Mouse (Mus musculus) spleen, adult 18-20 months (tissue): Measurements from ENCODE around the gene Zfp810.

Source experiments
- DNase-seq, 2 experiments: peaks; one replicate each; pipeline ENCODE4 v3.0.0; 2022; ENCODE audit warnings: mixed read lengths in 2 of 2

Zfp810 gene

DNA sequence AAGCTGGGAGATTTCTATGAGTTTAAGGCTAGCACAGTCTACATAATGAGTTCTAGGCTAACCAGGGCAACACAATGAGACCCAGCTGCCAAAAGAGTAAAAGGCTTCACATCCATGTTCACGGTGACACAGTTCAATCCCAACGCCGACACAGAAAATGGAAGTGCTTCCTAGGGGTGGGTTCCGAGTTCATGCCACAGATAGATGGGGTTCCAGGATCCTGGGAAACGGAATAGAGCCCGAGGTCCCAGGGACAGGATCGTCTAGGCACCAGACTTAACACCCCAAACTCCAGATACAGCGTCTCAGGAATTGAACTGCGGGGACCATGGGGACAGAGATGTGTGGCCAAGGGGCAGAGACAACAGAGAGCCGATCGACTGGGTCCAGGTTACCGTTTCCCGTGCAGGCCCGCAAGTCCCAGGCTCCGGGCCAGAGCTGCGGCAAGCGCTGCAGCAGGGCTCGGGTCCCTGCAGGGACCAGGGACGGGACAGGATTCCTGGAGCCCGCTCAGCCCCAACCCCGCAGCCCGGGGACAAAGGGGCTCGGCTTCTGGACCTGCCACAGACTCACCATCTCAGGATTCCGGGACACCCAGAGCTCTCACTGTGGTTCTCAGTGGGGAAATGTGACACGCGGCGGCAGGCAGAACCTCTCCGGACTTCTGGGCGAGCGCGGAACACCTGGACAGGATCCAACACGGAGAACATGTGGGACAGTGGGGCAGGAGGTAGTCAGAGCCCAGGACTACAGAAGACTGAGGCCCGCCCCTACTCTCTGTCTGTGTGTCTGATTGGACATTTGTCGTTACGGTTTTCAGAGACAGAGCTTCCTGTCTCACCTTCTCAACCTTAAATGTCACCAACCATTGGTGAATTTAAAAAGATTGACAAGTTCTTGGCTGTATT is 48.0 kb downstream of the Zfp810 start, which contains the start of gene Zfp599:
Zfp599 (minus strand) TSS at position 712 of the 908 bp plus-strand sequence.
- DNase-seq = peak; percentile 47 to 58

DNA sequence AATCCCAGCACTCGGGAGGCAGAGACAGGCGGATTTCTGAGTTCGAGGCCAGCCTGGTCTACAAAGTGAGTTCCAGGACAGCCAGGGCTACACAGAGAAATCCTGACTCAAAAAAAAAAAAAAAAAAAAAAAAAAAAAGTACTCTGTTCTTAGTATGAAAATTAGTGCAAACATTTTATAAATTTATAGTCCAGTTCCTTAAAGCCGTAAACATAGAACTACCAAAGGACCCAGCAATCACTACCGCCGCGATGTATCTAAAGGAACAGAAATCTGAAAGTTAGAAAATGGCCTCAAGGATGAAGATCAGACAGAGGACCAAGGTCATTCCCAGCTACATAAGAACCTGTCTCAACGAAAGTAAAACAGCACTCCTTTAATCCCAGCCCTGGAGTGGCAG is 48.7 kb downstream of the Zfp810 start:
- DNase-seq = no peak

DNA sequence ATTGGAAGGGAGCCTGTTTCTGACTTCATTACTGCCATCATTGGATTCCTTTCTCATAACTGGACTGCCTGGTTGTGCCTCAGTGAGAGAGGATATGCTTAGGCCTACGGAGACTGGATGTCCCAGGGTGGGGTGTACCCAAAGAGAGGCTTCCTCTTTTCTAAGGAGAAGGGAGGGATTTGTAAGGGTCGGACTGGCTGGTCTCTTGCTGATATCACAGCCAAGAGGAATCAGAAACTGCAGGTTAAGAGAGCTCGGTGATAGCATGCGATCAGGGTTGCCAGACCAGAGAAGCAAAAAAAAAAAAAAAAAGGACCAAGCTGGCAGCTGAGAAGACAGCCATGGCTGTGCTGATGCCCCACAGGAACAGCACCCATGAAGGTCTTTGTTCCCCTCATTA is 50.9 kb downstream of the Zfp810 start:
- DNase-seq = no peak

DNA sequence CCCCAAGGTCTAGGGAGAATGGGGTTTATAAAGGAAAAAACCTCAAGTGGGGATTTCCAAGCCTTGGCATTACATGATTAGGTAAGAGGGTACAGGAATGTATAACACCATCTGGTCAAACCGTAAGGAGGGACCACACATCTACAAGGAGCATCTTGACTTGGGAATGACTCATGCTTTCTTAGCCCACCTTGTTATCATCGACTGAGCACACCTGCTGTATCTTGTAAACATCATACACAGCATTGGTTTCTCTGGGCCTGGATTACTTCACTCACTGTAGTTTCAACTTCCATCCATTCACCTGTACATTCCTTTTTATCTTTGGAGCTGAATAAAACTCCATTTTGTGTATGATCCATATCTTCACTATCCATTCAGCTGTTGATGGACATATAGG is 63.2 kb downstream of the Zfp810 start:
- DNase-seq = no peak

DNA sequence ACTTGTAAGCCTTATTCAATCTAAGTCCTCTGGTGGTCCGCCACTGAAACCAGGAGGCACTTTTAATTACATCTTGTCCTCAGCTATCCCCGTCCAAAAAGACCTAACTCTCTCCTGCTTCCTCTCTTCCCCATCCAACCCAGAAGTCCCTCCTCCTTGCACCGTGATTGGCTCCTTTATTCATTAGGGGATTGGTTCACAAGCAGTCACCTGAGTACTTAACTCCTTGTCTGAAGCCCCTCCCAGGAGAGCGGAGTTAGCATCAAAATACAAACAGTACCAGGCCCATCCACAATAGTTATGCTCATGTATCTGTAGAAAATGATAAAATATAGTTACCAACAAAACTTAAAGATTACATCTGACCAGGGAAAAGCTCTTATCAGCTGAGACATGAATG is 67.4 kb downstream of the Zfp810 start:
- DNase-seq = no peak

DNA sequence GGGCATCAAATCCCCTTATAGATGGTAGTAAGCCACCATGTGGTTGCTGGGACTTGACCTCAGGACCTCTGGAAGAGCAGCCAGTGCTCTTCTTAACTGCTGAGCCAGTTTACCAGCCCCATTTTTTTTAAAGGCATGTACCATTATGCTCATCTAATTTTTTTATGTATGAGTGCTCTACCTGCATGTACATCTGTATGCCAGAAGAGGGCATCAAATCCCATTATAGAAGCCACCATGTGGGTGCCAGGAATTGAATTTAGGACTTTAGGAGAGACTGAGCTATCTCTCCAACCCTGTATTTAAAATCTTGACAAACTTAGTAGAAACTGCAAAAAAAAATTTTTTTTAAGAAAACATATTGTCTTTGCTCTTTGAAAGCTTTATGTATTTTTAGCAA is 76.9 kb downstream of the Zfp810 start:
- DNase-seq = no peak

DNA sequence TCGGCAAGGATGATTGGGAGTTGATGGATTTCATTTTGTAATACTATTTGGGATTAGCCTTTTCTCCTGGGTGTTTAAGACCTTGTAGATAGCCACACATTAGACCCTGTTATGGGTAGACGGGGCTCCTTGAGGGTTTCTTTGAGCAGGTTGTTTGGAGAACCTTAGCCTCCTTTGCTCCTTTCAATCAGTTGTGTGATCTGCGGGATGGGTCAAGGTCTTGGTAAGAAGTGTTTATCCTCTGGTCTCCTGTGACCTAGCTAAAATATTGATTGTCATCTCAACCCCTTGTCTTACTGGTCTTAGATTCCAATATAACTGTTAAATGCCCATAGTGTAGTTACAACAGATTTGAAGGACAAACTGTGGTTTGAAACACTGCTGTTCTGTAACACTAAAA is 77.4 kb downstream of the Zfp810 start:
- no peak for DNase-seq

DNA sequence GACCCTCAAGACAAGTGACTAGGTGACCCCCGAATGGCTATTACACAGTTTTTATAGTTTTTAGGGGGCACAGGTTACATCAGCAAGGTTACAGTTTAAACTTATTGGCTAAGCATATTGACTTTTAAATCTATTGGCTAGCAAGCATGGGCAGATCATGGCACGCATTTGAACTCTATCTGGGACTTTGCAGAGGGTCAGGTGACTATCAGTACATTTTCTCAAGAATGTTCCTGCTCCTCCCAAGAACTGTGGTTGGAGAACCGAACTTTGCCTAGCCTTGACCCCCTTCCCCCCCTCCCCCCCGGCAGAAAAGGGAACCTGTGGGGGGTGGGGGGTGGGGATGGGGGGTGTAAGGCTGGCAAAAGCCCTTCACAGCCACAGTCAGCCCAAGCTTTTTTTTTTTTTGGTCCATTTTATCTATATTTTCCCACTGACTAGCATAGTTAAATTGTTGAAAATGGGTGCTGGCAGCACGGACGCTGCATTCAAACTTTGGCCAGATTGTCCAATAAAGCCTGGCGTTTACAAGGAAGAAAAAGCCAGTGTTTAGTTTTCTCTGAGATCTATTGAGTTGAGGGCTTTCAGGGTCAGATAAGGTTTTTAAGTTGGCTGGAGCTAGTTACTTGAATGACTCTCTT is 77.9 kb downstream of the Zfp810 start:
- DNase-seq = no peak

DNA sequence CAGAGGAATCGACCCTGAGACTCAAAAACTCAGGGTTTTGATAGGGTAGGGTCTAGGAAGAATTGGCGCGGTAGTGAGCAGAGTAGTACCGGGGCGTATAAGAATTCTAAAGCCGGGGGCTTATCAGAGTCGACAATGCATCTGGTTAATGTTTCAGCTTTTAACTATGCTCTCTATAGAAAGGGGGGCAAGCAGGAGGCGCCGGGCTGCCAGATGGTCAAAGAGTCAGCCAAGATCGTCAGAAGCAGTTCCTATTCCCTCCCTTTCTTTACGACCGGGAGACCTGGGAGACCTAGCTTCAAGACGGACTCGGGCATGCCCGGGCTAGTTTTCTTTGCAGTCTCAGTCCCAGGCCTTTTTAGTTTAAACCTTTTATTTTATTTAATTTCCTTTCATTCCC is 80.6 kb downstream of the Zfp810 start:
- DNase-seq = no peak
